ENCODE assay signal across 8 mouse cellular contexts in genomic region chr9:14751503-14752000, GRCm38 (mm10). TPM values are rescaled to one million over a fixed set of nuclear protein-coding genes. Genes with fewer than 3 reads are reported as not detected.
DNase-seq lines count a peak whose midpoint lies in the region; ATAC-seq lines count a peak whose summit lies in the region.

No protein-coding gene starts in this region.

- under 1% methylated on average over 50 of the region's 50 CpGs for WGBS in hindbrain, embryonic 10.5 days
- under 1% methylated on average over 48 of the region's 50 CpGs for WGBS in liver, embryonic 12.5 days (ENCODE audit: insufficient replicate concordance)
- WGBS in neural tube, embryonic 12.5 days = 1% methylated on average over 50 of the region's 50 CpGs

- peak; percentile 64 for ATAC-seq in liver, embryonic 12.5 days
- ATAC-seq in neural tube, embryonic 12.5 days (ENCODE audit: low FRiP score, low read depth) = peak; percentile 77

- peak overlapping the region; percentile 82 for H3K4me2 ChIP-seq in liver, embryonic 12.5 days
- peak overlapping the region; percentile 96 for H3K4me2 ChIP-seq in neural tube, embryonic 12.5 days (replicated peaks)

- H3K4me1 ChIP-seq in hindbrain, embryonic 10.5 days (replicated peaks) = peaks cover 15% of the 10 kb centered on the region
- 0 out of 2 replicates have a peak, but pooled peaks cover 4% of the 10 kb centered on the region for H3K4me1 ChIP-seq in liver, embryonic 12.5 days
- peaks cover 9% of the 10 kb centered on the region for H3K4me1 ChIP-seq in neural tube, embryonic 12.5 days

- peak overlapping the region; percentile 58 for H3K9ac ChIP-seq in liver, embryonic 12.5 days
- H3K9ac ChIP-seq in neural tube, embryonic 12.5 days = peak overlapping the region; percentile 65

- no peaks in the 10 kb centered on the region for H3K9me3 ChIP-seq in hindbrain, embryonic 10.5 days
- H3K9me3 ChIP-seq in liver, embryonic 12.5 days (replicated peaks) = no peaks in the 10 kb centered on the region
- H3K9me3 ChIP-seq in neural tube, embryonic 12.5 days = no peaks in the 10 kb centered on the region

- H3K36me3 ChIP-seq in hindbrain, embryonic 10.5 days = no peaks in the 10 kb centered on the region
- H3K36me3 ChIP-seq in liver, embryonic 12.5 days = no peaks in the 10 kb centered on the region
- no peaks in the 10 kb centered on the region for H3K36me3 ChIP-seq in neural tube, embryonic 12.5 days

- H3K27me3 ChIP-seq in hindbrain, embryonic 10.5 days (ENCODE audit: insufficient read depth, poor library complexity, severe bottlenecking) = peaks cover 48% of the 10 kb centered on the region
- H3K27me3 ChIP-seq in liver, embryonic 12.5 days (replicated peaks) = peaks cover 25% of the 10 kb centered on the region
- peaks cover 31% of the 10 kb centered on the region for H3K27me3 ChIP-seq in neural tube, embryonic 12.5 days (replicated peaks)

- H3K27ac ChIP-seq in hindbrain, embryonic 10.5 days = peak overlapping the region; percentile 83
- H3K27ac ChIP-seq in liver, embryonic 12.5 days = no peak overlapping the region
- no peak overlapping the region for H3K27ac ChIP-seq in neural tube, embryonic 12.5 days

- peak; percentile 40 for DNase-seq in right cerebral cortex, postnatal 4 days
- no peak for DNase-seq in right cerebral cortex, postnatal 25 days
- DNase-seq in embryo, embryonic 9.5 days (ENCODE audit: extremely low spot score) = peak; percentile 56
- DNase-seq in hindbrain, embryonic 10.5 days (ENCODE audit: low spot score) = no peak
- no peak for DNase-seq in cerebellum, adult 11 months
- no peak for DNase-seq in frontal cortex, adult 2 months (ENCODE audit: extremely low spot score in 1 of 2, low spot score in 1 of 2)

- peak overlapping the region; percentile 67 for H3K4me3 ChIP-seq in hindbrain, embryonic 10.5 days
- peak overlapping the region; percentile 54 for H3K4me3 ChIP-seq in liver, embryonic 12.5 days
- H3K4me3 ChIP-seq in neural tube, embryonic 12.5 days = peak overlapping the region; percentile 56

RNA-seq across cellular contexts. Expression of gene Fut4, which starts 0.6 kb away (rescaled TPM):
- 2.7 and 2.8 TPM in 2 replicates for polyA plus RNA-seq in hindbrain, embryonic 10.5 days (2016; fragmentation: Nextera tagmentation; extraction: Ambion mirVana)
- polyA plus RNA-seq in liver, embryonic 12.5 days (2016; fragmentation: Nextera tagmentation; extraction: Ambion mirVana) = 0.72 and 1.1 TPM in 2 replicates
- polyA plus RNA-seq in neural tube, embryonic 12.5 days (2016; fragmentation: Nextera tagmentation; extraction: Ambion mirVana) = 1.8 and 2.2 TPM in 2 replicates
- polyA plus RNA-seq in frontal cortex, adult 2 months (2012; rRNA removed) = 0.08 and 0.14 TPM in 2 replicates

RNA-seq across cellular contexts. Expression of gene Piwil4, which starts 11.0 kb away (rescaled TPM):
- polyA plus RNA-seq in hindbrain, embryonic 10.5 days (2016; fragmentation: Nextera tagmentation; extraction: Ambion mirVana) = 0.27 and 0.32 TPM in 2 replicates
- polyA plus RNA-seq in liver, embryonic 12.5 days (2016; fragmentation: Nextera tagmentation; extraction: Ambion mirVana) = 0.06 and 0.11 TPM in 2 replicates
- polyA plus RNA-seq in neural tube, embryonic 12.5 days (2016; fragmentation: Nextera tagmentation; extraction: Ambion mirVana) = 0.57 and 0.61 TPM in 2 replicates
- polyA plus RNA-seq in frontal cortex, adult 2 months (2012; rRNA removed) = 0.15 and 0.16 TPM in 2 replicates

RNA-seq across cellular contexts. Expression of gene 1700012B09Rik, which starts 19.3 kb away (rescaled TPM):
- 1.2 and 6.1 TPM in 2 replicates for polyA plus RNA-seq in hindbrain, embryonic 10.5 days (2016; fragmentation: Nextera tagmentation; extraction: Ambion mirVana)
- polyA plus RNA-seq in liver, embryonic 12.5 days (2016; fragmentation: Nextera tagmentation; extraction: Ambion mirVana) = not detected in 2 replicates
- polyA plus RNA-seq in neural tube, embryonic 12.5 days (2016; fragmentation: Nextera tagmentation; extraction: Ambion mirVana) = 0.56 TPM in 1 of 2 replicates, not detected in the other
- polyA plus RNA-seq in frontal cortex, adult 2 months (2012; rRNA removed) = 3.7 and 5.5 TPM in 2 replicates

RNA-seq across cellular contexts. Expression of gene Mre11a, which starts 32.9 kb away (rescaled TPM):
- polyA plus RNA-seq in hindbrain, embryonic 10.5 days (2016; fragmentation: Nextera tagmentation; extraction: Ambion mirVana) = 25.9 and 43.8 TPM in 2 replicates
- 26.7 and 31.1 TPM in 2 replicates for polyA plus RNA-seq in liver, embryonic 12.5 days (2016; fragmentation: Nextera tagmentation; extraction: Ambion mirVana)
- 19.7 and 21.9 TPM in 2 replicates for polyA plus RNA-seq in neural tube, embryonic 12.5 days (2016; fragmentation: Nextera tagmentation; extraction: Ambion mirVana)
- polyA plus RNA-seq in frontal cortex, adult 2 months (2012; rRNA removed) = 5.7 and 6.2 TPM in 2 replicates

RNA-seq across cellular contexts. Expression of gene Ankrd49, which starts 33.1 kb away (rescaled TPM):
- polyA plus RNA-seq in hindbrain, embryonic 10.5 days (2016; fragmentation: Nextera tagmentation; extraction: Ambion mirVana) = 38.6 and 51.8 TPM in 2 replicates
- 38.4 and 44.0 TPM in 2 replicates for polyA plus RNA-seq in liver, embryonic 12.5 days (2016; fragmentation: Nextera tagmentation; extraction: Ambion mirVana)
- 41.8 and 45.1 TPM in 2 replicates for polyA plus RNA-seq in neural tube, embryonic 12.5 days (2016; fragmentation: Nextera tagmentation; extraction: Ambion mirVana)
- polyA plus RNA-seq in frontal cortex, adult 2 months (2012; rRNA removed) = 12.0 and 12.3 TPM in 2 replicates

Comparison
In these comparisons a context has a peak if more than half of its experiments do, and no peak if none do; other contexts are left out.
1. DNase-seq: peak in right cerebral cortex, postnatal 4 days (single experiment) and embryo, embryonic 9.5 days (single experiment); none in right cerebral cortex, postnatal 25 days (single experiment), hindbrain, embryonic 10.5 days (single experiment), cerebellum, adult 11 months (single experiment) and frontal cortex, adult 2 months (0 of 2).
2. Peak in every context shown above with its lines, with median percentiles within 50 percentile points of each other: H3K4me3 ChIP-seq.